Mouse (Mus musculus) liver, postnatal 0 days (tissue): ENCODE measurements around the gene Xkr7. TPM values are rescaled to one million over a fixed set of nuclear protein-coding genes. Genes with fewer than 3 reads are reported as not detected.

Experiments
- ATAC-seq: fragments of 200-750 bp; cut with Nextera tagmentation; 2 replicates; pipeline ENCODE4 v1.8.0; 2017; ENCODE audit warnings: mild to moderate bottlenecking, moderate library complexity
- DNase-seq: peaks from one replicate; pipeline ENCODE4 v3.0.0-alpha.2; 2016
- H3K27ac ChIP-seq: fragments of 300-500 bp; sonication (generic); 2 replicates; pipeline ENCODE4 v1.5.1; 2014; ENCODE audit warnings: antibody characterized with exemption, moderate library complexity, mild to moderate bottlenecking, low read depth
- H3K27me3 ChIP-seq: fragments of 300-500 bp; sonication (generic); 2 replicates; pipeline ENCODE4 v1.6.1; 2014; ENCODE audit warnings: low read length, control low read depth, mixed read lengths; ENCODE audit not compliant: insufficient read depth
- H3K36me3 ChIP-seq: fragments of 300-500 bp; sonication (generic); replicated peaks from 2 replicates; pipeline ENCODE4 v1.6.1; 2014; ENCODE audit warnings: mild to moderate bottlenecking, control low read depth, low read length, moderate library complexity, mixed read lengths; ENCODE audit not compliant: insufficient read depth
- H3K4me1 ChIP-seq: fragments of 300-500 bp; sonication (generic); 2 replicates; pipeline ENCODE4 v1.6.1; 2014; ENCODE audit warnings: antibody characterized with exemption, mild to moderate bottlenecking, control low read depth; ENCODE audit not compliant: insufficient read depth
- H3K4me2 ChIP-seq: fragments of 300-500 bp; sonication (generic); 2 replicates; pipeline ENCODE4 v1.6.1; 2014; ENCODE audit warnings: low read depth, mild to moderate bottlenecking, low read length, moderate library complexity, mixed read lengths
- H3K4me3 ChIP-seq: fragments of 300-500 bp; sonication (generic); 2 replicates; pipeline ENCODE4 v1.5.1; 2014; ENCODE audit warnings: low read depth, low read length
- H3K9ac ChIP-seq: fragments of 300-500 bp; sonication (generic); replicated peaks from 2 replicates; pipeline ENCODE4 v1.6.1; 2014; ENCODE audit warnings: mild to moderate bottlenecking, moderate library complexity
- H3K9me3 ChIP-seq: fragments of 300-500 bp; sonication (generic); 2 replicates; pipeline ENCODE4 v1.6.1; 2016; ENCODE audit warnings: mild to moderate bottlenecking, control low read depth, low read length, mixed read lengths
- CTCF ChIP-seq: sonication (generic); IDR thresholded peaks from 2 replicates; pipeline ENCODE4 v1.5.1; 2016; ENCODE audit warnings: antibody characterized with exemption, low read depth
- EP300 ChIP-seq: IDR thresholded peaks from 2 replicates; pipeline ENCODE4 v1.6.1; 2016; ENCODE audit warnings: antibody characterized with exemption, low read depth, mild to moderate bottlenecking
- WGBS: fragments of 180-500 bp; shearing (Covaris S2); extraction: QIAGEN DNeasy Blood & Tissue Kit; methylation state at CpG from one replicate; pipeline ENCODE4 v1.1.7; 2014; ENCODE audit not compliant: insufficient replicate concordance; 5-methylcytosine and 5-hydroxymethylcytosine counted together
- polyA plus RNA-seq: library from polyadenylated mRNA; unstranded; fragments of >200 nt; fragmentation: Nextera tagmentation; extraction: Ambion mirVana; gene quantifications from 2 replicates; pipeline ENCODE4 v1.2.1, GENCODE M21; 2015

The Xkr7 gene
- polyA plus RNA-seq, result not detected in 2 replicates

DNA sequence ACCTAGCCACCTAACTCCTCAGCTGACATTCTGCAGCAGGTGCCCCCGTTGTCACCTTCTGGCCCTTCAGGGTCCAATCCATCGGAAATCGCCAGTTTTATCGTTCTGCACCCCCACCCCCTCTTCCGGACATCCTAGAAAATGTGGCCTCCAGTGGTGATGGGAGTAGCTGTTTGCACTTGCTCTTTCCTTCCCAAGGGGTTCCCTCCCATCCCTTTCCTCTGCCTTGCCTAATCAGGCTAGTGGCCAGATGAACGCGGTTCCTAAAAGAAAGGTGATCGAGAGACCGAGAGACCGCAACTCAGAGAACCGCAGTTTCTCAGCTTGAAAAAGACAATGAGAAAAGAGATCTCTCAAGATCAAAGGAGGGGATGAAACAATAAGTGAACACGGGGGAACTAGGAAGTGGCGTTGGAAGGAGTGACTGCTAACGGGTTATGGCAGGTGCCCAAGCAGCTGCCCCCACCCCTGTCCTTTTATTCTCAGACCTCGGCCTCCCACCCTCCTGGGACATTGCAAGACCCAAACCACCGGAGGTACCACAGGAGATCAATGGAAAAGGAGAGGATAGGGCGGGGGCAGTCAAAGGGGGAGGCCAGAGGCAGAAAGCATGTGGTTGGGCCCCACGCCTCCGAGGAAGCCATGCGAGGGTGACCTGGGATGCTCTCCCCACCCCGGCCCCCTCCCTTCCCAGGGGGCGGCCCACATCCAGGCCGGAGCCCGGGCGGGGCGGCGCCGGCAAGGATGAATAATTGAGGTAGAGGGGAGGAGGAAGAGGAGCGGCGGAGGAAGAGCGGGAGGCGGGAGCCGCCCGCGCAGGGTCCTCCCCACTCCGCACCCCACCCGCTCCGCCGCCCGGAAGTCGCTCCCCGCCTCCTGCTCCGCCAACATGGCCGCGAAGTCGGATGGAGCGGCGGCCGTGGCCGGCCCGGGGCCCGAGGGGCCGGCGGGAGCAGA is at the start of gene Xkr7:
Xkr7 (plus strand) TSS at position 727 of the 957 bp plus-strand sequence.
- TF ChIP-seq CTCF, result no peak
- no peak for TF ChIP-seq EP300
- Histone ChIP-seq H3K4me2 (peak within 1 kb of the TSS; percentile 56), H3K9me3 (no peaks in the 10 kb centered on the region), H3K36me3 (no peaks in the 10 kb centered on the region), H3K27me3 (peaks cover 39% of the 10 kb centered on the region), H3K9ac (no peak within 1 kb of the TSS), H3K4me3 (peak within 1 kb of the TSS; percentile 38), H3K27ac (no peak within 1 kb of the TSS), H3K4me1 (peaks cover 5% of the 10 kb centered on the region)
- 0 out of 2 replicates have a peak, but pooled peaks have one; percentile 4 for ATAC-seq
- DNase-seq, result no peak
- WGBS, result 3% methylated on average over 42 of the region's 54 CpGs

DNA sequence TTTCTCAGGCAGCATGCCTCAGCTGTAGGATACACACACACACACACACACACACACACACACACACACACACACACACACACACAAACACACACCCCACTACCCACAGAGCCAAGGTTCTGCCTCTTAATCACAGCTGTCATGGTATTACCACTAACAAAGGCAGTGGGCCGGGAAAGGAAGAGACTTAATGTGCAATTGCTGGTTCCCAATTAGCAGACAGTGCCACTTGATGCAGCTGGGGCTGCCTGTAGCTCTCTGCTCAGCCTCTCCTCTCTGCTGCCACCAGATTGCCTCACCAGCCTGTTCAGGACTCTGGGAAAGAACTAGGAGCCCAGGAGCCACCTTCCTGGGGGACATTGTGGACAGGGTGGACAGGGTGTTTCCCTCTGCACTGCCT is 46.1 kb upstream of the Xkr7 start:
- no peak overlapping the region for H3K27ac ChIP-seq
- DNase-seq (no peak), ATAC-seq (no peak)
- 57% methylated on average over 1 of the region's 1 CpGs for WGBS
- no peaks in the 10 kb centered on the region for H3K4me1 ChIP-seq
- no peaks in the 10 kb centered on the region for H3K36me3 ChIP-seq
- no peak overlapping the region for H3K4me3 ChIP-seq
- no peaks in the 10 kb centered on the region for H3K27me3 ChIP-seq
- no peak overlapping the region for H3K4me2 ChIP-seq
- TF ChIP-seq EP300, result no peak
- no peak overlapping the region for H3K9ac ChIP-seq
- H3K9me3 ChIP-seq, result no peaks in the 10 kb centered on the region

DNA sequence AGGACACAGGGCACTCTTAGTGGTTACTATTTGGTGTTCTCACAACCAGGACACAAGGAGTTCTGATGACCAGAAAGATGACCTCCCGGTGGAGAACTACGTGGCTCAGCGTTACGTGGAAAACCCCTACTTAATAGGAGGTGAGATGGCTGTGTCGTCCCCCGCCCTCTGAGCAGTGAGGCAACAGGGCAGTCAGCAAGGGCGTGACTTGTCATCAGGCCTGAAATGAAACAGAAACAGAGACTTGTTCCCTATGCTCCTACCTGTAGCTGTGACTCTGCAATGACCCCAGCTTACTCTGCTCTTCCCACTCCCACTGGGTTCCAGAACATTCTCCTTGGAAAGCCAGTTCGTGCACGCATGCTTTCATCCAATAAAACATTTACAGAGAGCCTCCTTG is 40.1 kb upstream of the Xkr7 start:
- no peak for DNase-seq
- TF ChIP-seq EP300, result no peak
- no peak for TF ChIP-seq CTCF
- Histone ChIP-seq H3K27me3 (no peaks in the 10 kb centered on the region), H3K4me2 (no peak overlapping the region), H3K9ac (no peak overlapping the region), H3K4me1 (no peaks in the 10 kb centered on the region), H3K9me3 (no peaks in the 10 kb centered on the region), H3K4me3 (no peak overlapping the region), H3K27ac (no peak overlapping the region), H3K36me3 (no peaks in the 10 kb centered on the region)
- ATAC-seq, result no peak
- 72% methylated on average over 9 of the region's 9 CpGs for whole genome bisulfite sequencing

DNA sequence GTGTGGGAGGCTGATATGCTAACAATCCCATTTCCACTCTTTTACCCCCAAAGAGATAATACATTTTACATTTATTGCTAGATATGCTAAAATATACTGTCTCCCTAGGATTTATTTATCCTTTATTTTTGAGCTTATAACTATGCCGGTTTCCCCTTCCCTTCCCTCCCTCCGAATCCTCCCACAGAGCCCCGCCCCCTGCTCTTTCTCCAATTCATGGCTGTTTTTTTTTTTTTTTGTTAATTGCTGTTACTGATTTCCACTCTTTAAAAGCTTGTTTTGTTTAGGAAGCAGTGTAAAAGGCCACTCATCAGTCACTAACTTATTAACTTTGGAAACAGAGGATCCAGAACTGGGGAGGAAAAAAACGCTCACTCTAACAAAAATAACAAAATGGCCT is 34.6 kb upstream of the Xkr7 start:
- no peaks in the 10 kb centered on the region for H3K9me3 ChIP-seq
- H3K36me3 ChIP-seq, result no peaks in the 10 kb centered on the region
- no peak overlapping the region for H3K27ac ChIP-seq
- no peaks in the 10 kb centered on the region for H3K4me1 ChIP-seq
- no peaks in the 10 kb centered on the region for H3K27me3 ChIP-seq
- TF ChIP-seq CTCF, result no peak
- no peak for TF ChIP-seq EP300
- no peak for DNase-seq
- WGBS, result 56% methylated on average over 4 of the region's 4 CpGs
- no peak for ATAC-seq
- H3K4me3 ChIP-seq, result no peak overlapping the region
- no peak overlapping the region for H3K4me2 ChIP-seq
- H3K9ac ChIP-seq, result no peak overlapping the region

DNA sequence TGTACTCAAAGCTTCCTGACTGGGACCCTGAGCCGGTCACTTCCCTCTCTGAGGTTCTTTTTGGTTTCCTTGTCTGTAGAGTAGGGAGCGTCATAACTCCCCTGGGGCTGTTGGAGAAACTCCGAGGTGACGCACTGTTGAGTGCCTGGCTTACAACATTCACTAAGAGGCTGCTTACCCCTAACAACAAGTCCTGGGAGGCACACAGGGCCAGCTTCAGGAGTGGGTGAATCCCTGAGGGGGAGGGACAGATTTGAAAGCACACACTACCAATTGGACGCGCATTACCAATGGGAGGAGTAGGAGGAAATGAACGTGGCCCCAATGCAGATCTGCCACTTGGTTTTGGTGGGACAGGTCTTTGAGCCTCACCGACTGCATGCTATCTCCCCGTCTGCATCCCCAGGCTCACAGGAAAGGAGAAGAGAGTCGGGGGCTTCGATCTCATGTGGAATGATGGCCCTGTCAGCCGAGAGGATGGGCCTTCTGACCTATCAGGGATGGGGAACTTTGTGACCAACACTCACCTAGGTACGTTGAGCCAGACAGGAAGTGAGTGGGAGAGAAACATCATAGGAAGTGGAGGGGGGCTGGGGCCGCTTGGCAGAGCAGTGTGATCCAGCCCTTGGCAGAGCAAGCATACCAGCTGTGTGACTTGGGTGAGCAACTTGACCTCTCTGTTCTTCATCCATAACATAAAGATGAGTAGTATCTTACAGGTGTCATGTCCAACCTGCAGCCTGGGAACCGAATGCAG is 29.0 kb upstream of the Xkr7 start:
- Histone ChIP-seq H3K36me3 (no peaks in the 10 kb centered on the region), H3K4me2 (no peak overlapping the region), H3K4me3 (no peak overlapping the region), H3K9ac (no peak overlapping the region), H3K27ac (no peak overlapping the region), H3K9me3 (no peaks in the 10 kb centered on the region), H3K4me1 (no peaks in the 10 kb centered on the region), H3K27me3 (no peaks in the 10 kb centered on the region)
- DNase-seq (no peak), ATAC-seq (peak; percentile 29; the same call in 1 of the 2 replicates)
- 35% methylated on average over 15 of the region's 15 CpGs for WGBS
- TF ChIP-seq EP300, result no peak
- no peak for TF ChIP-seq CTCF

DNA sequence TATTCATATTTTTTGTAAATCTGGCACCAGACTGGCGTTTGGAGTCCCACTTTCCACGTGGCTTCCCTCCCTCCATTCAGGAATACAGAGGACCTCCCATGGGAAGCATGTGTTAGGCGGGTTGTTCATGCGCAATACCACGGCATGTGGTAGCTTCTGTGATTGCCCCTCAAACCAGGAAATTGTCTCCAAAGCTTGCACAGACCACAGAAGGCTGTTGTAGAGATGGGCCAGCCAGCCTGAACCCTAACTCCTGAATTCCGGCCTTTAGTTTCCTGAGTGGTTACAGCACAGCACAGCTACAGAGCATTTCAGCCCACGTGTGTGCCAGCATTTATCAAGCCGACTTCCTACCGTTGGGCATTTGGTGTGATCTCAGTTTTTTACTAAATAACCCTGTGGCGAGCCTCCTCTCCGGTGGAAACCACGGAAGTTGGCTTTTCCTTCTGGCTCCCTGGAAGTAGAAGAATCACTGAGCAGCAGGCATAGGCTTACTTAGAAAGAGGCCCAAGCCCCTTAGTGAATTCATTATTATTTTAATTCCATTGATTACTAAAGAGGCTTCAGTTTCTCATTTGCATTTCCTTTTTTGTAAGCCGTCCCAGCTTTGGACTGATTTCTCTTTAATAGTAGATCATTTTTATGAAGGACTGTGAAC is 27.8 kb upstream of the Xkr7 start:
- WGBS, result 28% methylated on average over 13 of the region's 13 CpGs
- Histone ChIP-seq H3K9ac (no peak overlapping the region), H3K4me2 (no peak overlapping the region), H3K4me1 (no peaks in the 10 kb centered on the region), H3K27ac (no peak overlapping the region), H3K9me3 (no peaks in the 10 kb centered on the region), H3K27me3 (no peaks in the 10 kb centered on the region), H3K4me3 (no peak overlapping the region), H3K36me3 (peaks cover 1% of the 10 kb centered on the region)
- DNase-seq, result no peak
- ATAC-seq, result no peak
- no peak for TF ChIP-seq CTCF
